Mouse (Mus musculus) intestine, embryonic 15.5 days (tissue): ENCODE data around the gene Abcf3. TPM values are rescaled to one million over a fixed set of nuclear protein-coding genes. Genes with fewer than 3 reads are reported as not detected.

ENCODE experiments used
- ATAC-seq: fragments of 200-750 bp; cut with Nextera tagmentation; 2 replicates; pipeline ENCODE4 v1.8.0; 2017; ENCODE audit warnings: moderate TSS enrichment, moderate library complexity
- H3K27ac ChIP-seq: fragments of 300-500 bp; sonication (generic); 2 replicates; pipeline ENCODE4 v1.5.1; 2015; ENCODE audit warnings: mild to moderate bottlenecking, inconsistent platforms
- H3K27me3 ChIP-seq: fragments of 300-500 bp; sonication (generic); replicated peaks from 2 replicates; pipeline ENCODE4 v1.6.1; 2015; ENCODE audit warnings: inconsistent platforms
- H3K36me3 ChIP-seq: fragments of 300-500 bp; sonication (generic); 2 replicates; pipeline ENCODE4 v1.6.1; 2015; ENCODE audit warnings: inconsistent platforms
- H3K4me1 ChIP-seq: fragments of 300-500 bp; sonication (generic); replicated peaks from 2 replicates; pipeline ENCODE4 v1.6.1; 2015; ENCODE audit warnings: inconsistent platforms
- H3K4me2 ChIP-seq: fragments of 300-500 bp; sonication (generic); replicated peaks from 2 replicates; pipeline ENCODE4 v1.6.1; 2015; ENCODE audit warnings: mild to moderate bottlenecking, inconsistent platforms
- H3K4me3 ChIP-seq: fragments of 300-500 bp; sonication (generic); replicated peaks from 2 replicates; pipeline ENCODE4 v1.5.1; 2015; ENCODE audit warnings: inconsistent platforms
- H3K9ac ChIP-seq: fragments of 300-500 bp; sonication (generic); 2 replicates; pipeline ENCODE4 v1.6.1; 2015; ENCODE audit warnings: inconsistent platforms
- H3K9me3 ChIP-seq: fragments of 300-500 bp; sonication (generic); 2 replicates; pipeline ENCODE4 v1.6.1; 2016; ENCODE audit warnings: inconsistent platforms
- WGBS: fragments of 180-500 bp; shearing (Covaris S2); methylation state at CpG from one replicate; pipeline ENCODE4 v1.1.7; 2015; 5-methylcytosine and 5-hydroxymethylcytosine counted together
- polyA plus RNA-seq: library from polyadenylated mRNA; unstranded; fragments of >200 nt; fragmentation: Nextera tagmentation; extraction: Ambion mirVana; gene quantifications from 2 replicates; pipeline ENCODE4 v1.2.1, GENCODE M21; 2015

The Abcf3 gene
- polyA plus RNA-seq: 58.6 and 59.0 TPM in 2 replicates

DNA sequence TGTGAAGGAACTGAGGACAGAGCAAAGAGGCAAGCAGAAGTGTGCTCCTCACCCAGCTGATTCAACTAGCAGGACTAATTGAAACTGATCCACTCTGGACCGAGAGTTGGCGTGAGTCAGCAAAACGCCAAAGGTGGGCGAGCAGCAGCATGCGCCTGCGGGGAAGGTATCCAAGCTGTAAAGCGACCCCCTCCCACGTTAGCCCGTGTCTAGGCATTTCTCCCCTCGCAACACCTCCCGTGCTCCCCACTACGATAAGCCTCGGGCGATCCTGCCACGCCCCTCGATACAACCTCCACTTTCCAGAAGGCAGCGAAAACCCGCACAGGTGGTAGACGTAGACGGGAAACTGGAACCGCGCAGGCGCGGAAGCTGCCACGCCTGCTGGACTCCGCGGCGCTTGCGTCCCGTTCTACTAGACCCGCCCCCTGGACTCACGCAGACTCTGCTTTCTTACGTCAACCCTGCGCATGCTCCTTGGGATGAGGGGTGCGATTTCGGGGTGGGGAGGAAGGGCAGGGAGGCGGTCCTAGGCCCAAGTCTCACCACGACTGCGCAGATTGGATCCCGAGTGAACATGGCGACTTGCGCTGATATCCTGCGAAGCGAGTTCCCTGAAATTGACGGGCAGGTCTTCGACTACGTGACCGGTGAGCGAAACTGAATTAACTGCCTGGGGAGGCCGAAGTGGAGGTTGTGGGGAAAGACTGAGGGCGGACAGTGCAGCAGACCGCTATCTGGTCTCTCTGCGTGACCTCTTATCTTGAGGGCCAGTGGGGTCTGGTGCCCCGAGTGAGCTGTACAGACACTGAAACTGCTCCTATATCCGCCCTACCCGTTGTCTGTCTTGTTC is at the start of gene Abcf3:
Abcf3 (plus strand) TSS at position 482 of the 853 bp plus-strand sequence.
- peak; percentile 99 for ATAC-seq
- no peaks in the 10 kb centered on the region for H3K9me3 ChIP-seq
- H3K4me1 ChIP-seq: peaks cover 13% of the 10 kb centered on the region
- H3K27ac ChIP-seq: peak within 1 kb of the TSS; percentile 82
- H3K36me3 ChIP-seq: peaks cover 33% of the 10 kb centered on the region
- peak within 1 kb of the TSS; percentile 76 for H3K9ac ChIP-seq
- no peaks in the 10 kb centered on the region for H3K27me3 ChIP-seq
- peak within 1 kb of the TSS; percentile 76 for H3K4me2 ChIP-seq
- WGBS: under 1% methylated on average over 56 of the region's 56 CpGs
- peak within 1 kb of the TSS; percentile 70 for H3K4me3 ChIP-seq

DNA sequence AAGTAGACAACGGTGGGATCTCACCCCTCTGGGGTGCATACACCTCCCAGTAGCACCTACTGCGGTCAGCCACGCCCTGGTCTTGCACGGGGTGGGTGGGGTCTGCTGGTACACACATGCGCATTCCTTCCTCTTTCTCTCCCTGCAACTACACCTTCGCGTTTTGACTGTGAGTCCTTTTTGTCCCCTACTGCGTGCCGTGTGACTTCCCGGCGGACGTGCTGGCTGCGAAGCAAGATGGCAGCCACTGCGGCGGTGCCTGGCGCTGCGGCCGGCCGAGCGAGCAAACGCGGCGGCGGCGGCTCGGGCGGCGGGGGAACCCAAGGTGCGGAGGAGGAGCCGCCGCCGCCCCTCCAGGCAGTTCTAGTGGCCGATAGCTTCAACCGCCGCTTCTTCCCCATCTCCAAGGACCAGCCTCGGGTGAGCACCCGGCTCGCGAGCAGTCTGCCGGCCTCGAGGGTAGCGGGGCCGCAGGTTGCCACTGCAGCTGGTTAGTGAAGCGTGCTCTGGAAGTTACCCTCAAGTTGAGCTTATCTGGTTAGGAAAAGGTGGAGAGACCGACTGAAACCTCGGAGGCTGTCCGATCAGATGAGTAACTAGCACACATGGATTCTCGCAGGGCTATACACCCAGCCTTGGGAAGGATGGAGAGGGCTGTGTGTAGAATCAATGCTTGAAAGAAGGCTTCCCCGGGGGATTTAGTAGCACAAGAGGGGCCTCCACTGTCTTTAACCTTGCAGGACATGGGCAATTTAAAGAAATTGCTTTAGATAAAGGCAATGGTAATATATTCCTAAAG is 49.5 kb upstream of the Abcf3 start, which contains the start of gene Eif2b5:
Eif2b5 (plus strand) TSS at position 141 of the 799 bp plus-strand sequence.
- H3K27me3 ChIP-seq: no peaks in the 10 kb centered on the region
- H3K9me3 ChIP-seq: no peaks in the 10 kb centered on the region
- H3K27ac ChIP-seq: peak within 1 kb of the TSS; percentile 69
- ATAC-seq: peak; percentile 97
- H3K9ac ChIP-seq: peak within 1 kb of the TSS; percentile 90
- peak within 1 kb of the TSS; percentile 94 for H3K4me3 ChIP-seq
- H3K4me1 ChIP-seq: peaks cover 12% of the 10 kb centered on the region; the same call in 1 of the 2 replicates
- H3K36me3 ChIP-seq: peaks cover 26% of the 10 kb centered on the region
- under 1% methylated on average over 49 of the region's 49 CpGs for WGBS
- H3K4me2 ChIP-seq: peak within 1 kb of the TSS; percentile 76

DNA sequence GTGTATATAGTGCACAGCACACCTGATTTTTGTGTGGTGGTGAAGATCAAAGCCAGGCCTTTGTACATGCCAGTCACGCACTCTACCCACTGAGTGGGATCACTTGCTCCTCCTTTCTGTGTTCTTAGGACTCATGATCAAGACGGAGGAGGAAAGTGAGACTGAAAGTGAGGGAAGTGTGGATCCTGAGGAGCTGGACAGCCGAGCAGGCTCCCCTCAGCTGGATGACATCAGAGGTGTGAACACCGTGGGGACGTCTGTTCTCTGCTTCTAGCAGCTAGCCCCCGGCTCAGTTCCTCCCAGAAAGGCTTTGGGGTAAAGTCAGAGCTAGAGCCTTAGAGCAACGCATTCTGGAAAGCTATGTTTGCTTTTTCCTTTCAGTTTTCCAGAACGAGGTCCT is 42.4 kb upstream of the Abcf3 start:
- peaks cover 78% of the 10 kb centered on the region for H3K36me3 ChIP-seq
- WGBS: 84% methylated on average over 8 of the region's 8 CpGs
- no peak overlapping the region for H3K4me3 ChIP-seq
- H3K27me3 ChIP-seq: no peaks in the 10 kb centered on the region
- no peaks in the 10 kb centered on the region for H3K9me3 ChIP-seq
- H3K27ac ChIP-seq: no peak overlapping the region
- no peak overlapping the region for H3K4me2 ChIP-seq
- H3K4me1 ChIP-seq: no peaks in the 10 kb centered on the region
- H3K9ac ChIP-seq: no peak overlapping the region
- no peak for ATAC-seq

DNA sequence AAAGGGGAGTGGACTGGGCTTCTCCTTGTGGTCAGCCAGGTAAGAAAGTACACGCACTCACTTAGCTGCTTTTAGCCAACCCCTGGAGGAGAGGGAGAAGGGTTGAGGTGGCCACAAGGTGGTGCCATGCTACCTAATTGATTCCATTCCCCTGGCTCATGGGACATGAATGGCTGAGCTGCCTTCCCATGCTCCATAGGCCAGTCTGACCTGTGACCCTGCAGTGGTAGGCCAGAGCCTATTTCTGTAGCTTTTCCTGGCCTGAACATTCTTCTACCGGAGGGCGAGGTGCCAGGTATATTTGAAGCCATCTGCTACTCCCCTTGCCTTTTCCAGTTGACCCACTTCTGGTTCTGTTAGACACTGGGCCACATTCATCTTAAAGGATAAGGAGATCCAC is 39.0 kb upstream of the Abcf3 start:
- H3K4me1 ChIP-seq: no peaks in the 10 kb centered on the region
- no peak overlapping the region for H3K4me2 ChIP-seq
- ATAC-seq: peak; percentile 61
- H3K27me3 ChIP-seq: no peaks in the 10 kb centered on the region
- H3K9ac ChIP-seq: no peak overlapping the region
- no peak overlapping the region for H3K27ac ChIP-seq
- 88% methylated on average over 3 of the region's 3 CpGs for WGBS
- no peaks in the 10 kb centered on the region for H3K9me3 ChIP-seq
- H3K36me3 ChIP-seq: peaks cover 53% of the 10 kb centered on the region
- H3K4me3 ChIP-seq: no peak overlapping the region

DNA sequence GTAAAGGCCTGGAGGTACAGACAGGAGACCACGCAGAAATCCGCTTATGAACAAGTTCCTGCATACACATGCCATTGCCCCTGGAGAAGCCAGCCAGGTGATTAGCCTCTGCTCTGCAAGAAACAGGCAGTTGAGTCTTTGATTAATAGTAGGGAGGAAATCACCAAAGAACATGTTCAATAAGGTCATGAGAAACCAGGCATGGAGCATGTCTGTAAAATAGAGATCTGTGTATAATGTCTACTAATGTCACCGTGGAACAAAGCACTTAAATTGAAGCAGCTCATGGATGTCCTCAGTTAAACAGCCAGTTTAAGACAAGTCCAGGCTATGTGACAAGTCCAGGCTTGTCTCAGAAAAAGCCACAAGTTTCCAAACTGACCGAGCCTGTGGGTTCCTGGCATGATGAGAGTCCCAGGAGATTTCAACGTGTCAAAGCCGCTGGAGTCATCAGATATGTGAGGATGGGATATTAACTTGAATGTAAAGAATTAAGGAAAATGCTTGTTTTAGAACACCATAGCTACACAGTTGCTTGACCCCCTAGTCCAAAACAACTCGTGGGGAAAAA is 37.0 kb upstream of the Abcf3 start:
- no peak overlapping the region for H3K4me2 ChIP-seq
- no peaks in the 10 kb centered on the region for H3K27me3 ChIP-seq
- WGBS: 89% methylated on average over 7 of the region's 7 CpGs
- no peaks in the 10 kb centered on the region for H3K4me1 ChIP-seq
- ATAC-seq: no peak
- H3K36me3 ChIP-seq: peaks cover 37% of the 10 kb centered on the region
- no peak overlapping the region for H3K27ac ChIP-seq
- H3K4me3 ChIP-seq: no peak overlapping the region
- no peak overlapping the region for H3K9ac ChIP-seq
- no peaks in the 10 kb centered on the region for H3K9me3 ChIP-seq

DNA sequence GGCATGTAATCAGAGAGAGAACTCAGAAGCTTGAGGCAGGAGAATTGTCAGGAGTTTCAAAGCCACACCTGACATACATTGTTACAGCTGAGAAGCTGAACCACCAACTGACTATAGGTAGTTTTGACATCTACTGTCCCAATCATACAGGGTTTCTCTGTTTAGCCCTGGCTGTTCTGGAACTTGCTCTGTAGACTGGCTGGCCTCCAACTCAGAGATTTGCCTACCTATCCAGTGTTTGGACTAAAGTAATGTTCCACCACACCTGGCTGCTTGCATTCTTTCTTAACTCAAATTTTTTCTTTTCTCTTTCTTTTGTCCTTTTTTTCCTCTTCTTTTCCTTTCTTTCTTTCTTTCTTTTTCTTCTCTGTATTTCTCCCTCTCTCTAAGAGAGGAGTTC is 32.3 kb upstream of the Abcf3 start:
- no peaks in the 10 kb centered on the region for H3K9me3 ChIP-seq
- ATAC-seq: no peak
- H3K27ac ChIP-seq: 0 out of 2 replicates have a peak overlapping the region, but pooled peaks have one; percentile 90
- peak overlapping the region; percentile 72 for H3K4me2 ChIP-seq
- peak overlapping the region; percentile 82 for H3K4me3 ChIP-seq
- H3K27me3 ChIP-seq: no peaks in the 10 kb centered on the region
- H3K36me3 ChIP-seq: 0 out of 2 replicates have a peak, but pooled peaks cover 2% of the 10 kb centered on the region
- peaks cover 4% of the 10 kb centered on the region for H3K4me1 ChIP-seq
- H3K9ac ChIP-seq: peak overlapping the region; percentile 81

DNA sequence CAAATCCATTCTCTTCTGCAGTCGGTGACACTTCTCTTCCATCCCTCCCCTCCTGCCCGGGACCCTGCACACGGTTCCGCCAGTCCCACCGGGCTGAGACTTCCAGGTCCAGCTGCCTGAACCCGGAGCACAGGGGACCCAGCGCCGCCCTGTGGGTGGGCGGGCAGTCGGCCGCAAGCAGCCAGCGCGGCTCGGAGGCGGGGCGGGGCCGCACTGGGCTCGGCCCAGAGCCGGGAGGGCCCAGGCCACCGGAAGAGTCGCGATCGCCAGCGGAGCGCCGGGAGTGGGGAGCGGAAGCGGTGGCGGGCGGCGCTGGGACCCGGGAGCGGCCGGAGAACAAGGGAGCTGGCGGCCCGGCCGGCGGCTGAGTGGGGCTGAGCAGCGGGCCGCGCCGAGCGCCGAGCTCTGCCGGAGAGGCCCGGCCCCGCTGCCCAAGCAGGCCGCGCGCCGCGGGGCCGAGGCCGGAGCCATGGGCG is 31.6 kb upstream of the Abcf3 start, which contains the start of gene Dvl3:
Dvl3 (plus strand) TSS at position 257 of the 476 bp plus-strand sequence.
- under 1% methylated on average over 55 of the region's 55 CpGs for WGBS
- H3K4me3 ChIP-seq: peak within 1 kb of the TSS; percentile 82
- H3K9me3 ChIP-seq: no peaks in the 10 kb centered on the region
- peaks cover under 1% of the 10 kb centered on the region; the same call in 1 of the 2 replicates for H3K36me3 ChIP-seq
- H3K4me2 ChIP-seq: peak within 1 kb of the TSS; percentile 72
- no peaks in the 10 kb centered on the region for H3K27me3 ChIP-seq
- peak within 1 kb of the TSS; percentile 90 for H3K27ac ChIP-seq
- H3K4me1 ChIP-seq: peaks cover 4% of the 10 kb centered on the region
- H3K9ac ChIP-seq: peak within 1 kb of the TSS; percentile 81
- peak; percentile 97 for ATAC-seq

DNA sequence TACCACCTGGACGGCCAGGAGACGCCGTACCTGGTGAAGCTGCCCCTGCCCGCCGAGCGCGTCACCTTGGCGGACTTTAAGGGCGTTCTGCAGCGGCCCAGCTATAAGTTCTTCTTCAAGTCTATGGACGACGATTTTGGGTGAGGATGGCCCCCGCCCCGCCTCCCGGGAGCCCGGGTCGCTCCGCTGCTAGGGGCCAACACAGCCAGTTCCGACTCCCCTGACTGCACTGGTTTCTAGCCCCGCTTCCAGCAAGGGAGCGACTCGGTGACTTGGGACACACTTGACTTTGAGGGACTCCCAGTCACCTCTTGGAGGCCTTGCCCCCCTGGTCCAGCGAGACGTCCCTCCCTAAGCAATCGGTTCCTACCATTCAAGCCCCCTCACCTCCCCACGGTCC is 31.2 kb upstream of the Abcf3 start:
- H3K9ac ChIP-seq: peak overlapping the region; percentile 81

DNA sequence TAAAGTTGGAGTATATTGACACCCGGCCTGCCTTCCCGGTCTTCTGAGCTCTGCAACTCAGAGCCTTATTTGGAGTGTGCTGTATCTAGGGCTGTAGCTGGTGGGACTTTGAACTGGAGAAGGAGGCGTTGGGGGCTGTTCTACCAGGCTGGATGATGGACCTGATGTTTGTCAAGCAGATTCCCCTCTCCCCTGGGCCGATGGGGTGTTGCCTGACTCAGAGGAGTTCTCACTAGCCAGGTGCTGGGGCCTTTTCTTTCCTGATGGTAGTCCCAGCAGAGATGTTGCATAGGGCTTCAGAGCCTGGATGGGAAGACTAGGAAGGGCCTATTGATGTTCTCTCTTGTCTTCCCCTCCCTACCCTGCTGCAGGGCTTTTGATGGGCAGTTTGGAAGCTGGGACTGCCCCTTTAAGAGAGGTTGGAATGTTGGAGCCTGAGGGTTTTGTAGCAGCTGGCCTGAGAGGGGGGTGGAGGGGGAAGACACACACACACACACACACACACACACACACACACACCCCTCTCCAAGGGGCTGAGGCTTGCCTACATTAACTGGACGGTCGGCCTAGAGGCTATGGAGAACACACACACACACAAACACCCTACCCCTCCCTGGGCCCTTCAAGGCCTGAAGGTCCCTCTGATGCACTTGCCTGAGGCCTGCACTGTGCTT is 30.5 kb upstream of the Abcf3 start:
- Histone ChIP-seq H3K4me1 (peaks cover 4% of the 10 kb centered on the region), H3K4me2 (peak overlapping the region; percentile 72), H3K4me3 (peak overlapping the region; percentile 82), H3K9me3 (no peaks in the 10 kb centered on the region), H3K9ac (peak overlapping the region; percentile 81), H3K36me3 (peaks cover 4% of the 10 kb centered on the region; the same call in 1 of the 2 replicates), H3K27me3 (no peaks in the 10 kb centered on the region), H3K27ac (peak overlapping the region; percentile 90)
- ATAC-seq: peak; percentile 62
- 5% methylated on average over 6 of the region's 6 CpGs for whole genome bisulfite sequencing

More for the DNA sequence above, 31.2 kb upstream of the Abcf3 start:
- H3K9me3 ChIP-seq: no peaks in the 10 kb centered on the region
- H3K27me3 ChIP-seq: no peaks in the 10 kb centered on the region
- WGBS: 0% methylated on average over 26 of the region's 26 CpGs
- H3K27ac ChIP-seq: peak overlapping the region; percentile 90
- peak overlapping the region; percentile 82 for H3K4me3 ChIP-seq
- peaks cover 4% of the 10 kb centered on the region for H3K4me1 ChIP-seq
- peak overlapping the region; percentile 72 for H3K4me2 ChIP-seq
- H3K36me3 ChIP-seq: peaks cover 4% of the 10 kb centered on the region; the same call in 1 of the 2 replicates
- ATAC-seq: peak; percentile 58

DNA sequence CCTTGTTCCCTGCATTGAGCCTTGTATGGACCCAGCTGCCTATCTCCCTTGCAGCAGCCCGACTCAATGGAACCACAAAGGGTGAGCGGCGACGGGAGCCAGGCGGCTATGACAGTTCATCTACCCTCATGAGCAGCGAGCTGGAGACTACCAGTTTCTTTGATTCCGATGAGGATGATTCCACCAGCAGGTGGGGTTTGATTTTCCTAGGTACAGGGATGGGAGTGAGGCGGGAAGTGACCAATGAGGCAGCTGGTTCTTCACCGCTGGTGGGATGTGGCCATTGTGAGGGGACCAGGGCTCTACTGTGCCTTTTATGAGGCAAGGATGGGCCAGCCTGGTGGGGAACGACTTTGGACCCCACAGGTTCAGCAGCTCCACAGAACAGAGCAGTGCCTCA is 24.5 kb upstream of the Abcf3 start:
- Histone ChIP-seq H3K36me3 (peaks cover 54% of the 10 kb centered on the region), H3K4me1 (no peaks in the 10 kb centered on the region), H3K4me2 (no peak overlapping the region), H3K27me3 (no peaks in the 10 kb centered on the region), H3K4me3 (no peak overlapping the region), H3K9me3 (no peaks in the 10 kb centered on the region), H3K9ac (no peak overlapping the region), H3K27ac (no peak overlapping the region)
- 81% methylated on average over 10 of the region's 10 CpGs for WGBS
- ATAC-seq: no peak

DNA sequence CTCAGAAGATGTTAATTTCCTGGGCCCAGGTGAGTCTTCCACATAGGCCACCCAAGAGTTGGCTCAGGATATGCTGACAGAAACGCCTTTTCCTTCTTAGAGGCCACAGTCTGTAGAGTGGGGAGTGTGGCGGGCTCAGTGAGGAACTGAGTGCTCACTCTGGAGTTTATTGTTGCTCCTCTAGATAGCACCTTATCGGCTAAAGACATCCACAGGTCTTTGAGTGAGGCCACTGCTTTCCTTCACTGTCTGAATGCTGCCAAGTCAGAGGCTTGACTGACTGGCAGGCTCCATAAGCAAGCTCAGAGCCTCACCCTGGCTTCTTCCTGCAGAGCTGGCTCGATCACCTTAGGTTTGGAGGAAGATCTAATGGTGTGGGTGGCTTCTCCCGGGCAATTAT is 19.6 kb upstream of the Abcf3 start:
- WGBS: 90% methylated on average over 5 of the region's 5 CpGs
- H3K4me1 ChIP-seq: no peaks in the 10 kb centered on the region
- H3K9ac ChIP-seq: no peak overlapping the region
- no peak overlapping the region for H3K27ac ChIP-seq
- H3K9me3 ChIP-seq: no peaks in the 10 kb centered on the region
- no peak for ATAC-seq
- H3K4me2 ChIP-seq: no peak overlapping the region
- H3K4me3 ChIP-seq: no peak overlapping the region
- no peaks in the 10 kb centered on the region for H3K27me3 ChIP-seq
- peaks cover 71% of the 10 kb centered on the region for H3K36me3 ChIP-seq
